Mouse (Mus musculus): ENCODE data around the gene Olfr370. TPM values are rescaled to one million over a fixed set of nuclear protein-coding genes. Genes with fewer than 3 reads are reported as not detected.

The Olfr370 gene
- polyA plus RNA-seq, 2 experiments, result not detected

DNA sequence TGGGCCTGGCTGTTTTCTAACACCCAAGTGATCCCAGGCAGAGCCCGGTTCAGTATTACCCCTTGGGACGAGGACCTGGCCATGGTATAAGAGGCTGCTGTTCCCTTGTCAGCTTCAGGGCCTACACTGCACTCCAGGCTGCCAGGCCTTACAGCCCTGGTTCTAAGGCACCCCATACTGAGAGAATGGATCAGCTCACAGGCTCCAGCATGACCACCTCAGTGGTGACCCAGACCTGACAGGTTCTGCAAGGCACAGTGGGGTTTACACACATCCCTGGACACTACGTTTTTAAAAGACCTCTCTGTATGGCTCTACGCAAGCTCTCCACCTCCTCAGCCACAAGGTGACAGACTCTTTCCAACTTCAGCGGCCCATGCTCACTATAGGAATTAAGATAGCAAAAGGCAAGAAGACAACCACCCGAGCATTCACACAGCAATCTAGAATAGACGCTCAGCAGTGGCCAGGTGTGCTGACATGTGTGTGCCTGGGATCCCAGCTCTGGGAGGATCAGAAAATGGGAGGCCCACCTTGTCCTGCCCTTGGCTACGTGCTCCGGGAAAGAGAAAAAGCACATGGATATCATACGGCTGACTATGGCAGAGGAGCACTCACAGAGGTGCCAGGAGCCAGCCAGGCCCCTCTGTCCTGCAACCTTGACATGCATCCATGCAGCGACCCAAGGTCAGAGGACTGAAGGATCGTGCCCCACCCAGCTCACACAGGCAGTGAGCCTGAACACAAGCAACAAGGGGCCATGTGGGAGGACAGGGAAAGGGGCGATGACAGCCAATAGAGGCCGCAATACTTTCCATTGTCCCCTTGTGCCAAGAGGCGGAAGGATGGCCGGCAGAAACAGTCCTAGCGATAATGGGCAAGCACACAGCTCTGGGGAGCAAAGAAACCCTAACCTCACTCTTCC, 42.8 kb downstream of the Olfr370 start:
- H3K4me1 ChIP-seq (replicated peaks; ENCODE audit: control insufficient read depth in 2 of 2, insufficient read depth in 2 of 2, low read length in 1 of 2), result no peaks in the 10 kb centered on the region; a peak in 1 of 4 replicates
- no peak overlapping the region for H3K9ac ChIP-seq (replicated peaks)

DNA sequence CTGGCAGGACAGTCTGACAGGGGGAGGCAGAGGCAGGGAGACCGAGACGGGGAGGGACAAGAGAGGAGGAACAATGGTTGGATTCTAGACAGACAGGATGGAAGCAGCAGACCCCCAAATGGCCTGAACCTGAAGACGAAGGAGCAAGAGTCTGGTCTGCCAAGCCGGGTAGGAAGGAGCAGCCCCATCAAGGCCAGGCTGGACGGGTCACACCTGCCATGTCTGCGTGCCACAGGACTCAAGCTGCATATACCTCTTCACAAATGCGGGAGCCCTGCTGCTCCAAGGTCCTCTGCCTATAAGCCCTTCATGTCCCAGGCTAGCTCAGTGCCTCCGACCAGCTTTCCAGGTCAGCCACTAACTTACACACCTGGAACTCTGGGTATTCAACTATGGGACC, 44.1 kb downstream of the Olfr370 start:
- Histone ChIP-seq H3K27ac (no peak overlapping the region), H3K36me3 (replicated peaks; ENCODE audit: control insufficient read depth, insufficient read depth, low read depth) (peaks cover 2% of the 10 kb centered on the region), H3K4me2 (ENCODE audit: low read depth) (no peak overlapping the region), H3K27me3 (ENCODE audit: control insufficient read depth, insufficient read depth, low read length) (no peaks in the 10 kb centered on the region), H3K4me1 (replicated peaks; ENCODE audit: control insufficient read depth in 2 of 2, insufficient read depth in 2 of 2, low read length in 1 of 2) (no peaks in the 10 kb centered on the region; a peak in 1 of 4 replicates), H3K4me3 (ENCODE audit: insufficient read depth in 1 of 2, low read depth in 2 of 2, low read length in 2 of 2) (no peak overlapping the region), H3K9ac (replicated peaks) (no peak overlapping the region), H3K9me3 (ENCODE audit: control insufficient read depth, low read length) (no peaks in the 10 kb centered on the region)
- TF ChIP-seq EP300 (IDR thresholded peaks at IDR 0.05; ENCODE audit: low read depth) (no peak), CTCF (IDR thresholded peaks at IDR 0.05; ENCODE audit: low read depth) (no peak)
- no peak for ATAC-seq (ENCODE audit: insufficient read depth)
- DNase-seq (ENCODE audit: low read depth in 3 of 3, low spot score in 3 of 3), result no peak
- 85% methylated on average over 8 of the region's 8 CpGs for WGBS (ENCODE audit: insufficient replicate concordance)

More for the DNA sequence above, 42.8 kb downstream of the Olfr370 start:
- DNase-seq (ENCODE audit: low read depth in 3 of 3, low spot score in 3 of 3) (no peak), ATAC-seq (ENCODE audit: insufficient read depth) (no peak)
- no peak overlapping the region for H3K27ac ChIP-seq
- peaks cover 3% of the 10 kb centered on the region for H3K36me3 ChIP-seq (replicated peaks; ENCODE audit: control insufficient read depth, insufficient read depth, low read depth)
- no peaks in the 10 kb centered on the region for H3K9me3 ChIP-seq (ENCODE audit: control insufficient read depth, low read length)
- H3K27me3 ChIP-seq (ENCODE audit: control insufficient read depth, insufficient read depth, low read length), result no peaks in the 10 kb centered on the region
- WGBS (ENCODE audit: insufficient replicate concordance), result 77% methylated on average over 17 of the region's 17 CpGs
- TF ChIP-seq CTCF (IDR thresholded peaks at IDR 0.05; ENCODE audit: low read depth), result no peak
- H3K4me2 ChIP-seq (ENCODE audit: low read depth), result no peak overlapping the region
- no peak overlapping the region for H3K4me3 ChIP-seq (ENCODE audit: insufficient read depth in 1 of 2, low read depth in 2 of 2, low read length in 2 of 2)

DNA sequence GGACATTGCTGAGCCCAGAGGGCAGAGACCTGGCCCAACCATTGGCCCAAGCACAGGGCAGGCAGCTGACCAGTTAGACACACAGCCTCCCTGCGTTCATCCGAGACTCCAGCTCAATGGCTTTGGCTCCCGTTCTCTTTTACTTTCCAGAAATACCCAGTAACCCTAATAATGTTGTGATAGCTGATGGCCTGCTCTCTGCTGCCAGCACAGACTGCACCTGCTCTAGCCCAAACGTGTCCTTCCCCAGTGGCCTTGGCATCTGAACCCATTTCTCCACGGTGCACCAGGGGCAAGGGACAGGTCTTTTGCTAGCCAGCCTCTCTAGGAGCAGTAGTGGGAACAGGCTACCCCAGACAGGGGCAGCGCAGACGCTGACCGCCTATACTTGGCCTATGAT, 45.2 kb downstream of the Olfr370 start:
- TF ChIP-seq EP300 (IDR thresholded peaks at IDR 0.05; ENCODE audit: low read depth) (no peak), CTCF (IDR thresholded peaks at IDR 0.05; ENCODE audit: low read depth) (no peak)
- no peak overlapping the region for H3K9ac ChIP-seq (replicated peaks)
- no peak for ATAC-seq (ENCODE audit: insufficient read depth)
- peaks cover 2% of the 10 kb centered on the region for H3K36me3 ChIP-seq (replicated peaks; ENCODE audit: control insufficient read depth, insufficient read depth, low read depth)
- no peaks in the 10 kb centered on the region for H3K9me3 ChIP-seq (ENCODE audit: control insufficient read depth, low read length)
- no peak overlapping the region for H3K4me3 ChIP-seq (ENCODE audit: insufficient read depth in 1 of 2, low read depth in 2 of 2, low read length in 2 of 2)
- H3K4me1 ChIP-seq (replicated peaks; ENCODE audit: control insufficient read depth in 2 of 2, insufficient read depth in 2 of 2, low read length in 1 of 2), result no peaks in the 10 kb centered on the region; a peak in 1 of 4 replicates
- no peak overlapping the region for H3K27ac ChIP-seq
- no peak for DNase-seq (ENCODE audit: low read depth in 3 of 3, low spot score in 3 of 3)
- no peaks in the 10 kb centered on the region for H3K27me3 ChIP-seq (ENCODE audit: control insufficient read depth, insufficient read depth, low read length)
- no peak overlapping the region for H3K4me2 ChIP-seq (ENCODE audit: low read depth)
- WGBS (ENCODE audit: insufficient replicate concordance), result 81% methylated on average over 8 of the region's 8 CpGs

DNA sequence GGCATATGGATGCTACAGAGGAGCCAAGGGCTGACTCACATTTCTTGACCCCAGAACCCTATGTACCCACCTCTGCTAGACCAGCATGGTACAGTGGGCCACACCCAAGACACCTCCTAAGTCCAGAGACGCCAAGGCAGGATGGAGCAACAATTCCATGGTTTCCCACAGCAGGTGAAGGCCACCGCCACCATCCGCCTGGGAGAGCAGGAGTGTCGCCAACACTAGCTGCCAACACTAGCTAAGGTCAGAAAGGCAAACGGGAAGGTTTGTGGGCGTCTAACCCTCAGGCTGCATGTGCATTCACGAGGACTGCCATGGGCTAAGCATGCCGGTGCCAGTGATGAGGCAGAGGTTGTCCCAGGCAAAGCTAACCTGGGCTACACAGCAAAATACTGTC, 46.6 kb downstream of the Olfr370 start:
- DNase-seq (ENCODE audit: low read depth in 3 of 3, low spot score in 3 of 3) (no peak), ATAC-seq (ENCODE audit: insufficient read depth) (no peak)
- Histone ChIP-seq H3K9ac (replicated peaks) (no peak overlapping the region), H3K4me1 (replicated peaks; ENCODE audit: control insufficient read depth in 2 of 2, insufficient read depth in 2 of 2, low read length in 1 of 2) (no peaks in the 10 kb centered on the region), H3K4me3 (ENCODE audit: insufficient read depth in 1 of 2, low read depth in 2 of 2, low read length in 2 of 2) (no peak overlapping the region), H3K27me3 (ENCODE audit: control insufficient read depth, insufficient read depth, low read length) (no peaks in the 10 kb centered on the region), H3K4me2 (ENCODE audit: low read depth) (no peak overlapping the region), H3K9me3 (ENCODE audit: control insufficient read depth, low read length) (no peaks in the 10 kb centered on the region), H3K36me3 (replicated peaks; ENCODE audit: control insufficient read depth, insufficient read depth, low read depth) (peaks cover 2% of the 10 kb centered on the region), H3K27ac (no peak overlapping the region)
- 80% methylated on average over 8 of the region's 8 CpGs for WGBS (ENCODE audit: insufficient replicate concordance)
- TF ChIP-seq CTCF (IDR thresholded peaks at IDR 0.05; ENCODE audit: low read depth) (no peak), EP300 (IDR thresholded peaks at IDR 0.05; ENCODE audit: low read depth) (no peak)

DNA sequence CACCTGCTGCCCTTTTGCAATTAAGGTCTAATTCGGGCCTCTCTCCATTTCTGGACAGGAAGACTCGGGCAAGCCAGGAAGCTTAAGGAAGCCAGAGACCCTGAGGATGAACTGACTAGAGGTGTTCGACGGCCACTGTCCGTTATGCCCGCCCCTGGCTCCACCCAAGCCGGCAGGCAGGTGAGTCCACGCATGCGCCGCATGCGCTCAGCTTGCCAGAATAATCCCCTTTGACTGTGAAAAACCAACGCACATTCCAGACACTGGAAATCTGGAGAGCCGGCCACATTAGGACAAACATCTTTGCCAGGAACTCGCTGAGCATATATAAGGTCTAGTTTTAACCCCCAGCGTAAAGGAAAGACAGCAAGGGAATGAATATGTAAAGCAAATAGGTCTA, 47.7 kb downstream of the Olfr370 start:
- DNase-seq (ENCODE audit: low read depth in 3 of 3, low spot score in 3 of 3), result no peak
- Histone ChIP-seq H3K4me2 (ENCODE audit: low read depth) (no peak overlapping the region), H3K36me3 (replicated peaks; ENCODE audit: control insufficient read depth, insufficient read depth, low read depth) (peaks cover 2% of the 10 kb centered on the region), H3K9ac (replicated peaks) (no peak overlapping the region), H3K4me1 (replicated peaks; ENCODE audit: control insufficient read depth in 2 of 2, insufficient read depth in 2 of 2, low read length in 1 of 2) (no peaks in the 10 kb centered on the region), H3K27ac (no peak overlapping the region), H3K27me3 (ENCODE audit: control insufficient read depth, insufficient read depth, low read length) (no peaks in the 10 kb centered on the region), H3K4me3 (ENCODE audit: insufficient read depth in 1 of 2, low read depth in 2 of 2, low read length in 2 of 2) (no peak overlapping the region), H3K9me3 (ENCODE audit: control insufficient read depth, low read length) (no peaks in the 10 kb centered on the region)
- 80% methylated on average over 15 of the region's 15 CpGs for WGBS (ENCODE audit: insufficient replicate concordance)
- no peak for TF ChIP-seq EP300 (IDR thresholded peaks at IDR 0.05; ENCODE audit: low read depth)
- no peak for TF ChIP-seq CTCF (IDR thresholded peaks at IDR 0.05; ENCODE audit: low read depth)
- ATAC-seq (ENCODE audit: insufficient read depth), result no peak
